Mouse (Mus musculus): ENCODE data around the gene Pik3r6. TPM values are rescaled to one million over a fixed set of nuclear protein-coding genes. Genes with fewer than 3 reads are reported as not detected.

Gene Pik3r6
- total RNA-seq, 2 experiments from 2014 or later: 7.8 to 16.4 TPM

DNA sequence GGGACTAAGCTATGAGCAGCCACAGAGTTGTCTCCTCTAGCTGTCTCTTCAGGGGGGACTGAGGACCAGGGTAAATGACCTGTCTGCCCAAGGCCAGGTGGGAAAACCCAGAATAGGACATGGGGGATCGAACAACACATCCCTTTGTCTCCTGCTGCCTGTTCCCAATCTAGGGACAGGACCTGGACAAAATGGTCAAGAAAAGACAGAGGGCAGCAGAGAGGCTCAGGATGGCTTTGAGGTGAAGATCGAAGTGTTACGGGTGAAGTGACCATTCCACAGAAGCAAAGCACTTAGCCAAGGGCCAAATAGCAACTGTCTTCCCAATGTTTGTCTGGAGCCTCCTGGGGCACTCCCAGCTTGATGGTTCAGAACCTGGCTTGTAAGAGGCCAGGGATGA, 16.7 kb upstream of the Pik3r6 start:
- no peak for ATAC-seq (replicated peaks; ENCODE audit: poor library complexity, severe bottlenecking)

DNA sequence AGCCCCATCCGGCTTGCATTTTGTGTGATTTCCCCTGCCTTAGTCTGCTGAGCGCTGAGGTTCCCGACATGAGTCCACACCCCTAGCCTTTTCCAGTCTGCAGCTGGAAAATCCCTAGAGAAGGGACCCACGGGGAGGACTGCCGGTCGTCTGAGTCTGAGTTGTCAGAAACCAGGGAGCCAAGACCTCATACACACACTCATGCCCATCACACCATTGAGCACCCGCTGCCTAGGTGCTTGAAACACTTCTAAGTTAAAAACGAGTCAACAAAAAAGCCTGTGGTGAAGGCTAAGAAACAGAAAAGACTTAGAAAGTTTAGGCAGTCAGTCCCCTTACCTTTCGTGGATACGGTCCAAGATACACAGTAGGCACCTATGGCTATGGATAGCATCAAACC, 15.1 kb upstream of the Pik3r6 start:
- ATAC-seq (replicated peaks; ENCODE audit: poor library complexity, severe bottlenecking): no peak

- no peak for ATAC-seq (replicated peaks; ENCODE audit: poor library complexity, severe bottlenecking)
These were observed 14.5 kb upstream of the Pik3r6 start for GRCm38 (mm10) chr11:68488256-68488824.

- no peak for ATAC-seq (replicated peaks; ENCODE audit: poor library complexity, severe bottlenecking)
These were observed 13.6 kb upstream of the Pik3r6 start for GRCm38 (mm10) chr11:68489236-68489635.

DNA sequence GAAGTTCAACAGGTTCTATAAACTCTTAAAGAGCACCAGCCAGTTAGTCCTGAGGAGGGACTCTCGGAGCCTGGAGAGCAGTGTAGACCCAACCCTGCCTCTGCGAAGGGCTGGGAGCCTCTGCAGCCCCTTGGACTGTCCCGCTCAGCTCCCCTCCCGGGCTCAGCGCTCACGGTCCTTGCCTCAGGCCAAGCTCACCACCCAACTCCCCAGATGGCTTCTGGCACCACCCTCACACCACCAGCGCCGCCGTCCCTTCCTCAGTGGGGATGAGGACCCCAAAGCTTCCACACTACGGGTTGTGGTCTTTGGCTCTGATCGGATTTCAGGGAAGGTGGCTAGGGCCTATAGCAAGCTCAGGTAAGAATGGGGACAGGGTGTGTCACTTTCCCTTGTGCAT, 10.2 kb upstream of the Pik3r6 start:
- no peak for ATAC-seq (replicated peaks; ENCODE audit: poor library complexity, severe bottlenecking)

DNA sequence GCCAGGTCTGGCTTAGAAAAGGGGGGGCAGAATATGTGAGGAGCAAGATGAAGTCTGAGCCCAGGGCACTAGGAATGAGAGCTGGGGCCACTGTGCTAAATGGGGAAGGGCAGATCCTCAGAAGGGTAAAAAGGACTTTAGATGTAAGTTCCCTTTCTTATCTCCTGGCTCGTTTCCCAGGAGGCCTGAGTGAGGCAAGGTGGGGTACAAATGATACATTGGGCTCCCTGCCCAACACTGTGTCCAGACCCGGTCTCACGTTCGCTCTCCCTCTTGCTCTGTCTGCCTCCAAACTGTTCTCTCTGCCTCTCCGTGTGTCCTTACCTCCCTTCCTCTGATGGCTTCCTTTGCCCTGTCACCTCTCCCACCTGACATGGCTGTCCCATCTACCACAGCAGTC, 9.1 kb upstream of the Pik3r6 start:
- 0 out of 2 replicates have a peak, but pooled peaks have one; percentile 12 for ATAC-seq (replicated peaks; ENCODE audit: poor library complexity, severe bottlenecking)

DNA sequence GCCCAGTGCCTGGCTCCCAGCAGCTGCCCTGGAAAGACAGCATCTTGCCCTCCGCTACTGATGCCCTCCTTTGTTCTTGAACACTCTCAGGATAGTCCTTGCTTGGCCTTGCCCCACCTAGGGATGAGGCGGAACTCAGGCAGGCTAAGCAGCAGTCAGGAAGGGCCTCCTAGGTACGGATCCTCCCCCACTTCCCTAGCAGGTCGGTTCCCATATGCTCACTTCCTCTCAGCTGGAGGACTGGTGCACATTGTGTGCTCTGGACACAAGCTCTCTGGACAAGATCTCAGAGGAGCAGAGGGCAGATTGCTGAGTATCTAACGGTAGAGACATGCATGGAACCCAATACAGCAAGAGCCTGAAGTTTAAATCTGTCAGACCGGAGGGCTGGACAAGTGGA, 5.7 kb upstream of the Pik3r6 start:
- peak; percentile 54 for ATAC-seq (replicated peaks; ENCODE audit: poor library complexity, severe bottlenecking)

DNA sequence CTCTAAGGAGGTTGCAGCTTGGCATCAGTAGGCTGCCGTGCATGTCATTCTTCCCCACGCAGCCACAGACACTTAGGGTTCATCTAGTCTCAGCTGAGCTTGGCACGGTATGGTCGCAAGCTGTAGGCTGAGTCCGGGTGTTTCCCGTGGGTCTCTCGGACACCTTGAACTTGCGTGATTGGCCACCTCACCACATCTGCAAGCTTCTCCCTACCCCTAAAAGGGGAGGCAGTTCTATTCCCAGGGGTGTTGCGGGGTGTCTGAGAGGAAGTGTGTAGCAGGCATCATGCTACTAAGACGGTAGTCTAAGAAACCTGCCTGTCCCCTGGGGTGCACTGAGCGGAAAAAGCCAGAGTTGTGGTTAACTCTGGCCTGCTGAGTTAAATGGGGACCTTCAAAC, 4.3 kb upstream of the Pik3r6 start:
- peak; percentile 7; the same call in 1 of the 2 replicates for ATAC-seq (replicated peaks; ENCODE audit: poor library complexity, severe bottlenecking)

DNA sequence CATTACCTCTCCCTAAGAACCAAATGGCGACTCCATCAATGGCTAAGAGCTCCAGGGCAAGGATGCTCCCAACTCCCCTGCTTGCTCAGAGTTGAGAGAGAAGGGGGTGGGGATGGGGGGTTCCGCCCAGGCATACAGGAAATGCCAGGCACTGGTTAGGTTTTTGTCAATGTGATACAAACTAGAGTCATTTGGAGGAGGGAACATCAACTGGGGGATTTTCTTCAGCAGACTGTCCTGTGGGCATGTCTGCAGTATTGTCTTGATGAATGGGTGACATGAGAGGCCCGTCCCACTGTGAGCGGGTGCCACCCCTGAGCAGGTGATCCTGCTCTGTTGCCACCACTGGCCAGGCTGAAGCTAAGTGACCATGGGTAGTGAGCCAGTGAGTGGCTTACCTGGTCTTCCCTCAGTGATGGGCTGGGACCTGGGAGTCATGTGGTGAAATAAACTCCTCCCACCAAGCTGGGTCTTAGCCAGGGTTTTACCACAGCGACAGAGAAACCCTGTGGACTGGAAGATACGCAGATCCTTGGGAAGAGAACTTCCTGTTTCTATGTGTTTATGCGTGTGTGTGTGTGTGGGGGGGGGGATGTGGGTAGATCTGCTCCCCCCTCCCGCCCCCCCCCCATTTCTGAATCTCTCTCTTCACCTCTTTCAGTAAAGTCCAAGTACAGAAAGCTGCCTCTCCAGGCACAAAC, 3.7 kb upstream of the Pik3r6 start:
- ATAC-seq (replicated peaks; ENCODE audit: poor library complexity, severe bottlenecking): peak; percentile 4; the same call in 1 of the 2 replicates

- no peak for ATAC-seq (replicated peaks; ENCODE audit: poor library complexity, severe bottlenecking)
These were observed 1.9 kb upstream of the Pik3r6 start for GRCm38 (mm10) chr11:68500949-68501350.

DNA sequence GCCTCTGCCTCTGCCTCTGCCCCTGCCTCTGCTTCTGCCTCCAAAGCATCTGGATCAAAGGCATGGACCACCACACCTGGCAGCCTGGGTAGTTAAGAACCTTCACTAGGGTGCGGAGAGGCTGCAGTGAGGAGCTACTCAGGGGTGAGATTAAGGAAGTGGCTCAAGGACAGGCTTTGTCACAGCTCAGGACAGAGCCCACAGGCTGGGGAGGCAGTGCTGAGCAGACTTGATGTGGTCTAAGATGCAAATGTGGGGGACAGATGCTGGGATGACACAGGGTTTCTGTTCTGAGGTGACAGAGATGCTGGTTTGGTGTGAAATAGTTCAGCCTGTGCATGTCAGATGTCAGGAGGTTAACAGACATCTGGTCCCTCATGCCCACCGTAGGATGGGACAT, 411 bp upstream of the Pik3r6 start:
- ATAC-seq (replicated peaks; ENCODE audit: poor library complexity, severe bottlenecking): peak; percentile 75

GRCm38 (mm10) chr11:68504913-68505312, 2.1 kb downstream of the Pik3r6 start:
- no peak for ATAC-seq (replicated peaks; ENCODE audit: poor library complexity, severe bottlenecking)

DNA sequence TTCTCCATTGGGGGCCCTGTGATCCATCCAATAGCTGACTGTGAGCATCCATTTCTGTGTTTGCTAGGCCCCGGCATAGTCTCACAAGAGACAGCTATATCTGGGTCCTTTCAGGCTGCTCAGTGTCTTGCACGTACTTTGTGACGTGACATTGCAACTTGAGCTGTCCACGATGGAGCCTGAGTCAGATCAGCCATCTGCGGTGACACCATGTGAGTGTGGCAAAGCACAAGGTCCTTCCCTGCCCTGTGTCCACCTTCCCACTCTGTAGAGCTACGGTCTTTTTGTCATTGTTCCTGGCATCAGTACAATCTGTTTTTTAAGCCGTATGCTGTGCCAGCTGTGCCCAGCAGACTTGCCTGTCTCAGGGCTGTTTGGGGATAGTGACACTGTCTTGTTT, 4.4 kb downstream of the Pik3r6 start:
- no peak for ATAC-seq (replicated peaks; ENCODE audit: poor library complexity, severe bottlenecking)

- no peak for ATAC-seq (replicated peaks; ENCODE audit: poor library complexity, severe bottlenecking)
These were observed 5.8 kb downstream of the Pik3r6 start for GRCm38 (mm10) chr11:68508619-68509018.

- peak; percentile 62 for ATAC-seq (replicated peaks; ENCODE audit: poor library complexity, severe bottlenecking)
These were observed 6.4 kb downstream of the Pik3r6 start for GRCm38 (mm10) chr11:68509194-68509593.

GRCm38 (mm10) chr11:68513969-68514368, 11.2 kb downstream of the Pik3r6 start:
- peak; percentile 96 for ATAC-seq (replicated peaks; ENCODE audit: poor library complexity, severe bottlenecking)

DNA sequence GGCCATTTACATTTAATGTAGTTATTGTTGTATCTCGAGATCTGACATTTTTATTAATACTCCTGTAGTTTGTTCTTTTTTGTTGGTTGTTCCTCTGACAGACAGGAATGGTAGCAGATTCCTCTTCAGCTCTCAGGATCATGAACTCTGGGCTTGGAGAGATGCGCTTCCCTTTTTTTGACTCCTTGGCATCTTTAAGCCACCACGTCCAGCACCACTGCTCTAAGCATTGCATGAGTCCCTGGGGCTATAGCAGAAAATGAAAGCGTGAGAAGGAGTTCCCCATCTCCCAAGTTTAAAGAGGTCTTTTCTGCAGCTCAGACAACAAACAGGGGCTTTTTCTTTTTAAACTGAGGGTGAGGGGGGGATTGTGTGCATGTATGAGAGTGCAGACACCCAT, 16.5 kb downstream of the Pik3r6 start:
- ATAC-seq (replicated peaks; ENCODE audit: poor library complexity, severe bottlenecking): peak; percentile 73

DNA sequence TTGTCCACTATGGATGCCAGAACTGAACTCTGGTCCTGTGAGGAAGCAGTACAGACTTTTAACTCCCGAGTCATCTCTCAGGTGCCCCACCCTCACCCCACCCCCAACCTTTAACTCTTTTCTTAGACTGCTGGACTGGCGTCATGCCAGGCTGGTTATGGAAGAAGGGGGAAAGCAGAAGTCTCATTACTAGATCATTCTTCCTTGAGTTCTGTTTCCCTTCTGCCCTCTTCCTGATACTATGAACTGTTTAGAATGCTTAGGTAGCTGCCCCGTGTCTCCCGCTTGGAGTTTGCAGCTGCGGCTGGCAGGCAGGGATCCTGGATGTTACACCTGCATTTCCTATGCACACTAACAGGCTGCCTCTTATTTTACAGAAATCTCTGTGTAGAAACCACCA, 17.0 kb downstream of the Pik3r6 start:
- peak; percentile 53 for ATAC-seq (replicated peaks; ENCODE audit: poor library complexity, severe bottlenecking)

DNA sequence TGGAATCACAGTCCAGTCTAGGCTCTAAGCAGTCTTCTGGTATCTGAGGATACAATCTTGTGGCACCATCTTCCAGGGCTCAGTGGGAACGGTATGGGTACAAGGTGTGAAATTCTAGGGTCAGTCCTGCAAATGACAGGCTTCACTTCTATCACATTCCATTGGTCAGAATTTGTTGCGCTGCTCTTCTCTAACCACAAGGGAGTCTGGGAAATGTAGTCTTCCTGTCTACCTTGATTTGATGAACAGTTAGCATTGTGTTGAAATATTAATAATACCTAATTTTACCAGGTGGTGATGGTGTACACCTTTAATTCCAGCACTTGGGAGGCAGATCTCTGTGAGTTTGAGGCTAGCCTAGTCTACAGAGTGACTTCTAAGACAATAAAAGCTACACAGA, 17.6 kb downstream of the Pik3r6 start:
- ATAC-seq (replicated peaks; ENCODE audit: poor library complexity, severe bottlenecking): no peak

DNA sequence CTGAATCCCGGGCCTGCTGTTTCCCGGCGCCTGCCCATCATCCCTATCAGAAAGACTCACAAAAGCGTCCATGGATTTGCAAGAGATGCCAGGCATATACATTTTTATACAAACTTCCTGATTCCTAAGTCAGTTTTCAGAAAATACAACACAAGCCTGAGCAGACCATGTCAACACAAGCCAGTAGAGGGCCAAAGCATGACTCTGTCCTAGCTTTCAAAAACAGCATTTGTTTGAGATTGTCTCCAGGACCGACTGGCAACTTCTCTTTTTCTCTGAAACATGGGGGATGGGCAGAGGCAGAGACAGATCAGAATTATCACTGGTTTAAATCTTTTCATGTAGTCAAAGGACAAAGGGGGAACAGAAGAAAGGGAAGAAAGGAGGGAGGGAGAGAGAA, 18.5 kb downstream of the Pik3r6 start:
- ATAC-seq (replicated peaks; ENCODE audit: poor library complexity, severe bottlenecking): peak; percentile 60

GRCm38 (mm10) chr11:68526441-68526840, 23.6 kb downstream of the Pik3r6 start:
- ATAC-seq (replicated peaks; ENCODE audit: poor library complexity, severe bottlenecking): no peak
